Mouse (Mus musculus) A20 (cell line): ENCODE data around the gene Dusp1.

Source experiments
- DNase-seq: peaks from one replicate; pipeline ENCODE4 v3.0.0-alpha.2; 2011; ENCODE audit warnings: low read depth, low spot score

Gene Dusp1

DNA sequence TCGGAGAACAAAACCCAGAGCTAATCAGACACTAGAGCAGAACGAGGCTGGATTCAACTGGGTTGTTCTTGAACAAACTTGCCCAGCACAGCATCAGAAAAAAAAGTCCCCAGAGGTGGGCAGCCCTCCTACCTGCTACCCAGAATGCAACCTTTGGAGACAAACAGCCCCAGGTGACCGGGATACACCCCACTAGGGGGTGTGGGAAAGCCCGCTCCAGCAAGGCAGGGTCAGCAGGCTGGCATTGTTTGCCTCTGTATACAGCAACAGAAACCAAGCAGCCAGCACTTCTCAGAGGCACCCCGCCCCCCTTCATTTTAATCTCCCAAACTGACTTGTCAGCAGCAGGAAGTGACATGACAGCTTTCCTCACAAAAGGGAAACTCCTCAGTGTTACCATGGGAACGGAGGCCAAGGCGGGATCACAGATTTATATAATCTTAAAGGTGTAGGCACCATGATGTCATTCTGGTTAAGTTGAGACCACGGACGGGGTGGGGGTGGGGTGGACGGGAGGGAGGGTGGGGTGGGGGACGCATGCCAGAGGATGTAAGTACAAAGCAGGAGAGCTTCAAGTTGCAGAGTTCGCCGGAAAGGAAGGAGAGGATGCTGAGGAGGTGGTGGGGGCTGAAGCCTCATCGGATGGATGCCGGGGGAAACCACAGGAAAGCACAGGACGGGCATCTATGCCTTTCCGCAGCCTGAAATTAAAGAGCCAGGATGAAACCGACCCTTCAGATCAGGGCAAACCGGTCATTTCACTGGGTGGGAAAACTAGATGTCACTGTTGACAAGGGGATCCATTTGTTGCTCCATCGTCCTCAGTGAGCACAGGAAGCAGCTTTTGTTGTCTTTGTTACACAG lies 58.9 kb downstream of the Dusp1 start:
- no peak for DNase-seq

DNA sequence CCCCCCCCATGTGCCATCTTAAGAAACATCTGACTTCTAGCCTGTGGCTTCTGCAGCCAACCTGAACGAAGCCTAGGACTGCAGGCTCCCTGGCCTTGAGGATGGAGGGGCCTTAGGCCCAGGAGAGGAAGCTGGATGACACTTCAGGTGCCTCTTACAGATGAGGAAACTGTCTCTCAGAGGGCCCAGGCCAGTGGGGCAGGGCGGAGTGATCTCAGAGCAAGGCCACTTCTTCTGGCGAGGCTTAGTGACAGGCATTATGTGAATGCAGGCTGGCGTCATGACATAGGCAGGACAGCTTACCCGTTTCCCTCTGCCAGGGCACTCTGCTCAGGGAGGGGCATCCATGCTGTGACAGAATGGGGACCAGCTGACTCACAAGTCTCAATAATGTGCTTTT lies 60.1 kb downstream of the Dusp1 start:
- DNase-seq: no peak

DNA sequence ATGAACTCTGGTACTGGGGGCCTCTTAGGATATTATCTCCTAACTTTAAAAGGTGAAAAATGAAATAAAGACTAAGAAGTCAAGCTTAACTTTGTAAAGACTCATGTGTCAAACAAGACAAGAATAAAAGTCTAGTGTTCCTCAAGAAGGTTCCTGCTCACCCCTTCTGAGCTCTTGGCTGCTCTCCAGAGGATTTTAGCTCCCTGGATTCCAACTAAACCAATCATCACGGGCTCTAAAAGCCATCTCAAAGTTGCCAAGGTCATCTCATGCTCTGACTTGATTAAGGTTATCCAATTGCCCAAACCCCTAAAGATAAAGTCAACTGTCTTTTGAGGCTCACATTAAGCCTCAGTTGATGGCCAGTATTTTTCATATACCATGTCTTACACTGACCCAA lies 63.3 kb downstream of the Dusp1 start:
- DNase-seq: no peak

DNA sequence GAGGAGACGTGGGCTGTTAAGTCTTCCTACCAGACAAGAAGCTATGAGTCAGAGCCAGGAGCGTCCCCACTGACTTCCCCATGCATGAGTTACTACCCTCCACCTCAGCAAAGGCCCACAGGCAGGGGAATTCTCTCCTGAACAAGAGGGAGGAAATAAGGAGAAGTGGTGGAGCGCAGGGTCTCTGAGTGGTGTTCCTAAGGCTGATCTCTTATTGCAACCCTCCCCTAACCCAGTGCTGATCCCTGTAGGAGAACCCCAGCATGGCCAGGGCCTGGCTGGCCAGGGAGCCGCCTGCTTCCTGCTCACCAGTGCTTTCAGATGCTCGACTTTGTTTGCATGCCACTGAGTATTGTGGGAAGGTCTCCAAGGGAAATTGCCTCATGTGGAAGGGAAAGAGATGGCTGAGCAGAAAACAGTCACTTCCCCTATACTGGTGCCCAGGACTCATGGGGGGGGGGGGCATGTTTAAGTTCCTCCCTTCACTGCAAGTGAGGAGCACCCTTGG lies 64.5 kb downstream of the Dusp1 start:
- no peak for DNase-seq

DNA sequence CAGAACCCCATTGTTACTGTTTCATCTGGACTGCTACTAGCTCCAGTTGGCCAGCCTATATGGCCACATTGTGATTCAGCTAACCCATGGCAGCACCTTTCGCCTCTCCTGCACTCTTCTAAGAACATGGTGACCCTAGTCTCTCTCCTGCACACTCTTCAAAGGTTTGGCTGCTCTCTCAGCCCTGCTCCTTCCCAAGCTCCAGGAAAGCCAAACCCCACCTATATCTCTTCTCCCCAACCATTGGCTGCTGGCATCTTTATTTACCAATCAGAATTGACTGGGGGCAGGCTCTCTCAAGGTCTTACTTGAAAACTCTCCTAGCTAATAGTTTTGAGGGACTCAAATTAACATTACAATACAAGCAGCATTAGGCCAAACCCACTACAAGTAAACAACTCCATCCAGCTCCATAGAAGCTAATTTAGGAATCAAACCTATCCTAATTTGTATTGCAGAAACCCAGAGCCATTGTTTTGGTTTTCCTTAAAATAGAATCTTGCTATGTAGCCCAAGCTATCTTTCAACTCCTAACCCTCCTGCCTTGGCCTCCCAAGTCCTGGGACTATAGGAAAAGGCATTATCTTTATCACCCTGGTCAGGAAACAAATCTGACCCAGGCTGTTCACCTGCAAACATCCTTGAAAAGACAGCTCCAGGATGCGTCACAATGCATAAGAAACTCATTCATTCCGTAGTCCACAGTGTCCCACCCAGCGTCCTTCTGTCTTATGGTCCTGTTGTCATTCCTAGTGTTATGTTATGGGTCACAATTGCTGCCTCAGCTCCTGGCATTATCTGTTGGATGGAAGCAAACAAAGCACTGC lies 67.1 kb downstream of the Dusp1 start:
- DNase-seq: no peak

DNA sequence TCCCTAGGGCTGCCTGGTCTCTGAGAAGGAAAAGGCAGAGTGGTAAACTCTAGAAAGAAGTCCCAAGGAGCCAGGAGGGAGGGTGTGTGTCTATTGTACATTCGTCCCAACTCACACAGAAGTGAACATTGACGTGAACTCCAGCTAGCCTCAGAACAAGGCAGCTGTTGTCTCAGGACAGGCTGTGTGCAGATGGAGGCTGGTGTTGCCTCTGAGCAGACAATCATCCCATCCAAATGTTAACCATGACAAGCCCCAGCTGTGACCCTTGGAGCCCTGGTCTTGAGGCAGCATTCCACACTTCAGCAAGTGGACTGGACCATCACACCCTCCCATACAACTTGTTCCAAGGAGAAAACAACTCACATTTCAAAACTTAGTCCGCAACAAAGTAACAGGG lies 69.7 kb downstream of the Dusp1 start:
- no peak for DNase-seq

DNA sequence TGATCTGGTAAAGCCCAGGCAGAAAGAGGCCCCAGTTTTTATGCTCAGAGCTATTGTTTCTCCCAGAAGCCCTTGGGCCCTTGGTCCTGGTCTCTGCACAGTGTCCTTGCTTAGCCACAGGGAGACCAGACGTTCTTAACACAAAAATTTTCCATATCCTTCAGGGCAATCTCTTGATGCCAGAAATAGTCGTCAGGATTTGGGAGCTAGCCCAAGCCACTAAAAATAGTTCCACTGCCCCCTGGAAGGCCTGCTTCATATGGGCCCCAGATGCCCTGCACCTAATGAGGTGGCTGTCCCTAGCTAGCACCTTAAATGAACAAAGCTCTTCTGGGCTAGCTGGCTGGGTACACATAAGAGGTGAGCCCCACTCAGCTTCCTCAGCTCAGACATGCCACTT lies 71.0 kb downstream of the Dusp1 start:
- no peak for DNase-seq

DNA sequence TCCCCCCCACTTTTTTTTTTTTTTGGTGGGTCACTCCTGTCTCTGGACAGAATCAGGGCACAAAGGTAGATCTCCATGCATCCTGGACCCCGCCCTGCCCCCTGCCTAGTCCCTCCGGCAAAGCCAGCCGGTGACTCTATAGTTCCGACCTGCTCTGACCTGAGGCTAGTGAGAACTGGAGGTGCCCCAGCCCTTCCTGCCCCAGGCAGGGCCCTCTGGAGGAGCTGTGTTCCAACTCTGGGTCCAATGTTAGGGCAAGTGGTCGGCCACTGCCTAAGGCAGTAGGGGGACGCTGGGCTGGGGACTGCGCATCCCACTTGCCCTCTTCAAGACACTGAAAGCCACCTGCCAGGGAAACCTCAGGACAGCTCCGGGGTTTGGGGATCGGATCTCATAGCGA lies 71.9 kb downstream of the Dusp1 start:
- DNase-seq: no peak

DNA sequence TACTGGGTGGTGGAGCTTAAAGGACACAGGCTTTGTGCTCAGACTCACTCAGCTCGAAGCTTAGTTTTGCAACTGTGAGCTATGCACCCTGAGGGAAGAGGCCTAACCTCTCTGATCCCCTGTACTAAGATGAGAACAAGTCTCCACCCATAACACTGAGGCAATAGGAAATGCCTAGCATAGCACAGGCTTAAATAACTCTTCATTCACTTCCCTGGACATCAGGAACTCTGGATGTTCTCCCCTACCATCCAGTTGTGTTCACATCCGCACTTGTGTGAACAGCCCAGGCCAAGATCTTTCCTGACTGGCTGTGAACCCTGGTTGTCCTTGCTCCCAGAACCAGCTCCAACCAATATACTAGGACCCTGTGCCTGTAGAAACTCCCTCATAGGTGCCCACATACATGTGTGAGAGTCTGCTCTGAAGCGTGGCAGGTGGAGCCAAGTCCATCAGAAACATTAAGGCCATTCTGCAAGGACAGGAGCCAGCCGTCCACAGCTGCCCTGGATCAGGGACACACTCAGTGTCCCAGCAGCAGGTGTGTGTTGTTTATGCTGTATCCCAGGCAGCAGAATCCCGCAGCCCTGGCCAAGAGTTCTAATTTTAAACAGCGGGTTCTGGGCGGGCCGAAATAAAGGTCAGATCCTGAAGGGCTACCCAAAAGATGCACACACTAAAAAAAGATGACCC lies 73.1 kb downstream of the Dusp1 start:
- DNase-seq: no peak

DNA sequence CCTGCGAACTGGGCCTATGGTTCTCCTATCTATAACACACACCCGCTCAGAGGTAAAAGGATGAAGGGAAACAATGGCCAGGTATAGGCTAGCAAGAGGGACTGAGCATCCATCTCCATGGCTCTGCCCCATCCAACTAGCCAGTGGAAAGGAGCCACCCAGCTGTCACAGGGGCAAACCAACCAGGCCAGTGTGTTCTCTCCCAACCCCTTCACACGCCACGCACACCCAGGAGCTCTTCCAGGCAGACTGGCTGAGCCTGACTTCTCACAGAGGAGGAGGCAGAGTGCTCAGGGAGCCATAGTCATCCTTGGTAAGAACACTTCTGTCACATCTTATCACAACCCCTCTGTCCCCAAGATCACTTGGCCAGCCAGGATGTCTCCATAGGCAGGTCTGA lies 74.0 kb downstream of the Dusp1 start:
- DNase-seq: no peak

DNA sequence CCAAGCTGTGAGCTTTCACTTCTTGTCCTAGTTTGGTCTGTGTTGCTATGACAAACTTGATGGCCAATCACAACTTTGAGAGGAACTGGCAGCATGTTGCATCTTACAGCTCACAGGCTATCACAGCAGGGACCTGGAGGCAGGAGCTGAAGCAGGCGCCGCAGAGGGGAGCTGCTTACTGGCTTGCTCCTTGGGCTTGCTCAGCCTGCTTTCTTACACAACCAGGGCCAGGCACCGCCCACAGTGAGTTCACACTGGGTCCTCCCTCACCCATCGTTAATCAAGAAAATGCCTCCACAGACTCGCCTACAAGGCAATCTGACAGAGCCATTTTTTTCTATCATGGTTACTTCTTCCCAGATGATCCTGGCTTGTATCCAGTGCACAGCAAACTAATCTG lies 74.7 kb downstream of the Dusp1 start:
- DNase-seq: no peak

DNA sequence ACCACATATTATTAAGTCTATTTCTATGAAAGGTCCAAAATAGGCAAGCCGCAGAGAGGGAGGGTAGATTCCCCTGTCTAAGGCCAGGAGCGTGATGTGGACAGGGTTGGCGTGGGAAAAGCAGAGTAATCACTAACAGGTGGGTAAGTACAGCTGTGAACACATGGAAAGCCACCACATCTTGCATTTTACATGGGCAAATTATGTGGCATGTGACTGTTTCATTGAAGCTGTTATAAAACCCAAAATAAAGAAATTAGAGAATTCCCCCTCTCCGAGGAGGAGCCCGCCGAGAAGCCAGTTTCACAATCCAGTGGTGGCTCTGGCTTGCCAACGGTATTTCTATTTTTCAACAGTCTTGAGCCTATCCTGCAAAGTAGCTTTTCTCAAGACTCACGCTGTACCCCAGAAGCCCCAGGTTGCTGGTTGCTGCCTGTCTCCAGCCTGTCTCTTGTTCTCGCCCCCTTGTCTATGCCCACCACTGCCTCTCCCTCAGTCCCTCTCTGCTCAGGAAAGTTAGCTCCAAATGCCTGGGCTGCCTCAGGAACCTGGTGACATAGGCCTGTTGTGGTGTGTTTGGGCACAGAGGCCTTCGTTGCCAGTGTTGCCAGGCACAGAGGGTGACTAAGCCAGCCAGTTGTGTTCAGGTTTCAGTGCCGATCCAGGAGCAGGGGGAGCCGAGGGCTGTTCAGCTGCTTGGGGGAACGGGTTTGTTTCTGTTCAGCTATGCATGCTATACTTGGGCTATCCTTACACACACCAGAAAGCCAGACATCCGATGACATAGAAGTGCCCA lies 77.1 kb downstream of the Dusp1 start:
- DNase-seq: no peak

DNA sequence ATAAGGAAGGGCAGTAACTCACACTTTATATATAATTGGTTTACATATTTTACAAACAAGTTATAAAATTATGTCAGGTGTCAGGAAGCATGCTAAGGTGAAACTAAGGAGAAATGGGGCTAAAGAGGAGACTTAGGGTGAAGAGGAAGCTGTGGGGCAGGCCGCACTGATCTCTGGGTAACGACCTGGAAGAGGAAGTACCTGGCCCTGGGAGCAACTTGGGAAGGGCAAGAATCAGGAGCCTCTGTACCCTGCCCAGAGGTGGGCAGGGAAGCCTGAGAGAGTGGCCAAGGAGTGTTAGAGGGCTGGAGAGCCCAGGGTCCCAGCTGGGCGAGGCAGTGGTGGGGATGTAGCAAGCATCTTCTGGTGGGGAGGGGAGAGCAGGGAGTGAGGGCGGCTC lies 81.0 kb downstream of the Dusp1 start:
- no peak for DNase-seq

DNA sequence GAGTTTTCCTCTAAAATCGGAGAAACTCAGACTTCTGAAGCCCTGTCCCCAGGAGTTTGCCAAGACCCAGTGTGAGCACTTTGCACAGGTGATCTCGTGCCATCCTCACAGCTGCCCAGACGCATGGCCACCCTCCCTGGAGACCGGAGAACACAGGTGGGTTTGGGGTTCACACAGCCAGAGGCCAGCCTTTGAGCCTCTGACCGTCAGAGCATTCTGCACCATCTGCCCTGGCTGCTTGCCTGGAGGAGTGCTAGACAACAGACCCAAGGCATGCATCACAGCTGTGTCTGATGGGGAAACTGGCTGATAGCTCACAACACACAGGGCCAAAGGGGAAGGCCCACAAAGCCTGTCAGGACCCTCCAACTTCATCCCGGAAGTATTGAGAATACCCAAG lies 82.3 kb downstream of the Dusp1 start:
- no peak for DNase-seq

DNA sequence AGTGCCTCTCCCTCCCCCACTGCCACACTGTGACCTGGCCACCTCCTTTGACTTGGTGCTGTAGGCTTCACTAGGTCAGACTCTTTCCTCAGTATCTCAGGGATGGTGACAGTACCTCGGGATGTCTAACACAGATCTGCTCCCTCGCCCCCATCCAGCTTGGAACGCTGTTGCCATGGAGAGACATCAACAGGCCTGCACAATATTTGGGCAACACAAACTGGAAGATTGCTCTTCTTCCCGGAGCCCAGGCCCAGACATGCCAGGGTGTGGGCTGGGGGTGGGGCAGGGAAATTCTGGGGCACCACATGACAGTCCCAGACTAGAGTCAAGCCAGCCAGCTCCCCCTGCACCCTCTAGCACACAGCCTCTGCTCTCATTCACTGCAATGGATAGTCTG lies 83.3 kb downstream of the Dusp1 start:
- DNase-seq: no peak

DNA sequence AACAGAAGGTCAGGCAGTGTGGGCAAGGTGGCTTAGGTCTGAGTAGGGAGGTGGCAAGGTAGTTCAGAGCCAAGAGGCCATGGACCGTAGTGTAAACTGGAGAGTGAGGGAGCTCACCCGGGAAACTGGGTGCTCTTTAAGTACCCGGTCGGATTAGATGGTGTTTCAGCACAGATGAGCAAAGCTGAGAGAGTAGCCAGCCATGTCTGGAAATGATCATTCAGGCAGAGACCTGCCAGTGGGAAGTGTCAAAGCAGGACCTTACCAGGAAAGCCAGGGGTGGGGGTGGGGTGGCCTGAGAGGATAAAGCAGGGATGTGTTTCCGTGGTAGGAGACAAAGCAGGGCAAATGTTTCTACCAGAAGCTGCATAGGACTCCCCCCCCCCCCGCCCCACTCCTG lies 85.1 kb downstream of the Dusp1 start:
- no peak for DNase-seq

DNA sequence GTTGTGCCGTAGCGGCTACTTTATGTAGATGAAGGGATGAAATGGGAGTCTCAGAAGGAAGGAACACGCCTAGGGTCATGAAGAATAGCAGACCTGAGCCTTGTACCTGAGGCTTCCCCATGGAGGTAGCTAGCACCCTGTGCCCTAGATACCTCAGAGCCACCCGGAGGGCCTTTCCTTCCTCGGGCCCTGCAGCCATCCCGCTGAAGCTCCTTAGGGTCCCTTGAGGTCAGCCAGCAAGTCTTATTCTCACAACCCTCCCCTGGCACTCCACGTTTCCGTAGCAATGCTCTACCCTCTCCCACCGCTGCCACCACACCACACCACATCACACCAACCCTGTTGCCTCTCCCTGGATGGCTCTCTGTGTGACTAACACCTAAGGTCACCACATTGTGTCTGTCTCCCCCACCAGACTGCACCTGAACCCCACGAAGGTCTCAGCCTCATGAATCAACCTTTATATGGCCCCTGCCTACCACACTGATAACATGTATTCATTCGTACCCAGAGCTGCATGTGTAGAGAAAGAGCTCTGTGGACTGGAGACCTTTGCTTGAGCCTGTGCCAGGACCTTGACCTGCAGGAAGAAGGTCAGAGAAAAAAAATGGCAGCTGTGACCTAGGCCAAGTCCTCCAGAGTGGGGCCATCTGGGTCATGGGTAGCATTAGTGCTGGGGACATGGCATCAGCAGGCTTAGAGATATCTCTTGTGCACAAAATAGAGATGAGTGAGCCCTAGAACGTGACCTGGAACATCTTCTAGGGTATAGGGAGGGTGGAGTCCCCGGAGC lies 93.6 kb downstream of the Dusp1 start:
- no peak for DNase-seq

DNA sequence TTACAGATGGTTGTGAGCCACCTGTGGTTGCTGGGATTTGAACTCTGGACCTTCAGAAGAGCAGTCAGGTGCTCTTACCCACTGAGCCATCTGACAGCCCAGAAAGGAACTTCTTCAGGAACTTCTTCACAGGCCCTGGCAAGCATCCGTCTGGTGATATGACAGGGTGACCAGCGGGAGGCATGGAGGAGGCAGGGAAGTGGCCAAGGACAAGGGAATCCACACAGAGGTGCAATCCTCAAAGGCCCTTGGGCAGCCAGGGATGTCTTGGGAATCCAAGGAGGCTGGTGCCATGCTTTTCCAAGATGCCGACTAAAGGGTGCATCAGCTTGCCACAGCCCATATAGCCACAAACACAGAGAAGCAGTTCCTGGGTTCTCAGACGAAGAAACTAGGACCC lies 94.3 kb downstream of the Dusp1 start:
- DNase-seq: no peak

DNA sequence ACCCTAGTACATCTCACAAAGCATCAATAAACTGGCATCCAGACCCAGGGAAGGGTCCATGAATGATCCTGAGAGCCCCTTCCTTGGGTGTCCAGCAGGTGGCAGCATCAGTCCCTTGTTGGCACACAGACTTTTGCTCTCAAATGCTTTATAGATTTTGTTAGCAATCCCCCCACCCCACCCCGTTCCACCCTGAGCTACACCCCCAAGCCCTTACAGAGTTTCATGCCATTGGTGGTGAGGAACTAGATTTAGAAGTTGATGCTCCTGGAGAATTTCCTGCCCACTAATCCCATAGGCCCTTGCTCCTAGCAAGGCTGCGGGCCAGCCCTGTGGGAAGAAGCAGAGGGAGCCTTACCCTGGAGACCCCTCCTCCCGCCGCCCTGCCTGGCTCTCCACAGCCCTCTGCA lies 95.2 kb downstream of the Dusp1 start:
- peak; percentile 54 for DNase-seq

DNA sequence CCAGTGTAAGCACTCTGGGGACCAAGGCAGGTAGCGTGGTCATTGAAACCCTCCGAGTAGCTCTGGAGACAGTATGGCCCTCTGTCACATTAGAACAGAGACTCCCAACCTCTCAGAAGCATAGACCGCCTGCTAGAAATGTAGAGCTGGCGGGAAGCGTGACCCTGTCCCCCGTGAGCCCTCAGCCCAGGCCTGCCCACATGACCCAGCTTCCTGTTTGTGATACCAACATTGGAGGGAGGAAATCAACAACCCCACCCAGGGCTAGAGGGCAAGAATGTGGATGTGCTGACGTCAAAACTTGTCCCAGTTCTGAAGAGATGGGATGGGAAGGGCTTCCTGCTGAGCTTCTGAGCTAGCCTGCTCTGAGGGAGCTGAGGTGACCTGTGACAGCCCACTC lies 97.0 kb downstream of the Dusp1 start:
- DNase-seq: no peak

DNA sequence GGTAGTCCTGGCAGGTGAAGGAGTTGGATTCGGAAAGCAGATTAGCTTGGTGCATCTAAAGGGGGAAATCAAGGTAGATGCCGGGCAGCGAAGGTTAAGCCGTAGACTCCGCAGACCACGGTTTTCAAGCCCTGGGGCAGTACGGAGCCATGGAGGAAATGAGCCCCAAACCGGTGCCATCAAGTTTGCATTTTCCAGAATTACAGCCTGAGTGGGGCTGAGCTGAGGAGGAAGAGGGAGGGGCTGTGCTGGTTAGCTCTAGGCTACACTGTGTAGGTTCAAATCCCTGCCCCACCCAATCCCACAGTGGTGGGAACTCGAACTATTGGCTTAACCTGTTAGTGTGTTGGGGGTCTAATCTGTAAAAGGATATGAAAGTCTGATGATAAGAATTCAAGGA lies 97.4 kb downstream of the Dusp1 start:
- DNase-seq: no peak
